Mouse (Mus musculus) CH12.LX (cell line): Measurements from ENCODE around the gene Cnnm2. TPM values are rescaled to one million over a fixed set of nuclear protein-coding genes. Genes with fewer than 3 reads are reported as not detected.
A peak's percentile ranks its signal among the peaks of the same experiment; 100 is the strongest.

ENCODE experiments used
- DNase-seq: peaks from one replicate; pipeline ENCODE4 v3.0.0-alpha.2; 2013; ENCODE audit errors: extremely low read depth
- H3K27ac ChIP-seq: 2 replicates; pipeline ENCODE4 v1.5.1; 2012; ENCODE audit warnings: low read depth, mild to moderate bottlenecking, control low read depth, moderate library complexity; ENCODE audit not compliant: insufficient read depth
- H3K27me3 ChIP-seq: replicated peaks from 2 replicates; pipeline ENCODE3; 2012; ENCODE audit warnings: inconsistent platforms
- H3K36me3 ChIP-seq, 2 experiments: replicated peaks in 1 of 2; 2 replicates each; pipeline versions ENCODE3 to v1.6.1; 2012; ENCODE audit warnings: inconsistent platforms in 1 of 2, low read length in 1 of 2, mild to moderate bottlenecking in 1 of 2, mixed read lengths in 1 of 2, moderate library complexity in 1 of 2; ENCODE audit not compliant: control insufficient read depth in 1 of 2, insufficient read depth in 1 of 2
- H3K4me1 ChIP-seq, 2 experiments: 2 replicates each; pipeline ENCODE4 v1.6.1; 2012; ENCODE audit warnings: inconsistent platforms in 1 of 2, moderate library complexity in 1 of 2; ENCODE audit not compliant: insufficient read depth in 2 of 2, control insufficient read depth in 1 of 2
- H3K4me2 ChIP-seq: 2 replicates; pipeline ENCODE4 v1.6.1; 2012; ENCODE audit warnings: low read depth, mild to moderate bottlenecking, control low read depth; ENCODE audit not compliant: poor library complexity, insufficient read depth, severe bottlenecking
- H3K4me3 ChIP-seq, 3 experiments: fragments of 150-350 bp in 1 of 3; sonication (generic) in 1 of 3; replicated peaks in 1 of 3; 2 replicates each; pipeline versions ENCODE3 to v1.5.1; 2011 to 2012; ENCODE audit warnings: low read depth in 2 of 3, low read length in 2 of 3, mild to moderate bottlenecking in 2 of 3, moderate library complexity in 2 of 3, control low read depth in 1 of 3, improper control_type of control experiment in 1 of 3, inconsistent platforms in 1 of 3, mixed read lengths in 1 of 3; ENCODE audit not compliant: poor library complexity in 1 of 3
- H3K79me2 ChIP-seq: replicated peaks from 2 replicates; pipeline ENCODE4 v1.6.1; 2012; ENCODE audit warnings: mild to moderate bottlenecking, moderate library complexity; ENCODE audit not compliant: control insufficient read depth, poor library complexity, insufficient read depth, severe bottlenecking; ENCODE audit errors: extremely low read depth
- H3K9ac ChIP-seq: 2 replicates; pipeline ENCODE4 v1.6.1; 2012; ENCODE audit warnings: low read depth, mild to moderate bottlenecking, control low read depth, moderate library complexity; ENCODE audit not compliant: insufficient read depth
- H3K9me3 ChIP-seq: replicated peaks from 2 replicates; pipeline ENCODE3; 2012; ENCODE audit warnings: low read length, inconsistent platforms, mixed read lengths
- CHD1 ChIP-seq: IDR thresholded peaks from 2 replicates; pipeline ENCODE4 v1.6.1; 2012; ENCODE audit warnings: low read depth, low read length, improper control_type of control experiment, inconsistent platforms
- CTCF ChIP-seq, 2 experiments: IDR thresholded peaks in 1 of 2; conservative IDR thresholded peaks in 1 of 2; 2 replicates each; pipeline ENCODE4 v1.5.1; 2011 to 2012; ENCODE audit warnings: low read depth in 2 of 2, low read length in 2 of 2, improper control_type of control experiment in 1 of 2, inconsistent platforms in 1 of 2, mild to moderate bottlenecking in 1 of 2, moderate library complexity in 1 of 2
- ELF1 ChIP-seq: IDR thresholded peaks from 2 replicates; pipeline ENCODE4 v1.6.1; 2014; ENCODE audit warnings: low read depth, mild to moderate bottlenecking, inconsistent platforms, low read length, improper control_type of control experiment
- KAT2A ChIP-seq: IDR thresholded peaks from 2 replicates; pipeline ENCODE4 v1.6.1; 2012; ENCODE audit warnings: low read length, improper control_type of control experiment, inconsistent platforms; ENCODE audit not compliant: insufficient replicate concordance
- MAFK ChIP-seq: IDR thresholded peaks from 2 replicates; pipeline ENCODE4 v1.6.1; 2011; ENCODE audit warnings: low read length, improper control_type of control experiment; ENCODE audit not compliant: insufficient replicate concordance
- MAX ChIP-seq: IDR thresholded peaks from 2 replicates; pipeline ENCODE4 v1.6.1; 2011; ENCODE audit warnings: low read length, improper control_type of control experiment
- NELFE ChIP-seq: IDR thresholded peaks from 2 replicates; pipeline ENCODE4 v1.6.1; 2011; ENCODE audit warnings: low read depth, low read length, improper control_type of control experiment
- NRF1 ChIP-seq: IDR thresholded peaks from 2 replicates; pipeline ENCODE4 v1.6.1; 2014; ENCODE audit warnings: low read depth, mild to moderate bottlenecking, inconsistent platforms, low read length, improper control_type of control experiment, moderate library complexity
- RAD21 ChIP-seq: IDR thresholded peaks from 2 replicates; pipeline ENCODE4 v1.6.1; 2011; ENCODE audit warnings: low read depth, mild to moderate bottlenecking, low read length, improper control_type of control experiment, moderate library complexity
- ZC3H11A ChIP-seq: IDR thresholded peaks from 2 replicates; pipeline ENCODE4 v1.6.1; 2012; ENCODE audit warnings: low read depth, mild to moderate bottlenecking, inconsistent platforms, low read length, improper control_type of control experiment
- ZNF384 ChIP-seq: IDR thresholded peaks from 2 replicates; pipeline ENCODE4 v1.6.1; 2012; ENCODE audit warnings: low read depth, low read length, improper control_type of control experiment, inconsistent platforms
- dilution Hi-C: fragments of 300-500 bp; cut with MboI; formaldehyde crosslinking; loops from 2 replicates; pipeline ENCODE4 v1.14.3; 2020; ENCODE audit warnings: low sequenced_read_pairs; ENCODE audit not compliant: extremely low pct_unique_long_range_greater_than_20kb, extremely low pct_ligation_motif_present
- in situ Hi-C: fragments of 300-500 bp; cut with MboI; formaldehyde crosslinking; loops from 3 replicates; pipeline ENCODE4 v1.14.3; 2019; ENCODE audit warnings: low sequenced_read_pairs, low pct_ligation_motif_present, low pct_unique_long_range_greater_than_20kb, mixed read lengths
- polyA plus RNA-seq: library from polyadenylated mRNA; unstranded; fragments of >175 nt; gene quantifications from 2 replicates; pipeline ENCODE4 v1.2.1, GENCODE M21; 2012; ENCODE audit warnings: low read depth; ENCODE audit not compliant: insufficient read length
- total RNA-seq, 2 experiments: library from RNA; depleted of rRNA; stranded (reverse); fragments of 300-350 nt in 1 of 2; fragments of >200 nt in 1 of 2; gene quantifications; 2 replicates each; pipeline ENCODE4 v1.2.3; 2012 to 2014

Cnnm2 gene
- total and polyA plus RNA-seq, 3 experiments: 1.8 to 3.7 (median 2.6) TPM

- TF ChIP-seq MAFK (no peak), KAT2A (no peak), MAX (no peak), NELFE (no peak), CHD1 (no peak), NRF1 (no peak), RAD21 (no peak), CTCF (conservative IDR thresholded peaks at IDR 0.05 in 1 of 2, IDR thresholded peaks at IDR 0.05 in 1 of 2; ENCODE audit: low read depth in 2 of 2, low read length in 2 of 2) (no peak), ELF1 (no peak), ZC3H11A (no peak), ZNF384 (no peak)
- dilution Hi-C loops: no loop called here
- no peaks in the 10 kb centered on the region for H3K79me2 ChIP-seq
- H3K27ac ChIP-seq: no peak overlapping the region
- no peaks in the 10 kb centered on the region for H3K9me3 ChIP-seq
- no peaks in the 10 kb centered on the region for H3K27me3 ChIP-seq
- H3K36me3 ChIP-seq: peaks cover 0 to 31% of the 10 kb centered on the region in 2 experiments
- in situ Hi-C loops: no loop called here
- no peak overlapping the region for H3K9ac ChIP-seq
- peaks cover 0 to 27% of the 10 kb centered on the region in 2 experiments; a peak in 3 of 4 replicates for H3K4me1 ChIP-seq
- DNase-seq: peak; percentile 4
- no peak overlapping the region for H3K4me3 ChIP-seq
- H3K4me2 ChIP-seq: 0 out of 2 replicates have a peak overlapping the region, but pooled peaks have one; percentile 44
These were observed 167.7 kb downstream of the Cnnm2 start for GRCm38 (mm10) chr19:46929044-46929587.

Other genes starting within 250 kb of the Cnnm2 start
- gene Arl3, start 188.4 kb upstream of the Cnnm2 start, total RNA-seq (2012; rRNA removed): 38.4 and 46.5 TPM in 2 replicates
- 23.7 and 24.1 TPM in 2 replicates for gene Arl3, start 188.4 kb upstream of the Cnnm2 start, total RNA-seq (2014; rRNA removed)
- 40.4 and 45.3 TPM in 2 replicates for gene Arl3, start 188.4 kb upstream of the Cnnm2 start, polyA plus RNA-seq
- 8.5 and 9.4 TPM in 2 replicates for gene Sfxn2, start 188.2 kb upstream of the Cnnm2 start, total RNA-seq (2012; rRNA removed)
- 5.9 and 6.8 TPM in 2 replicates for gene Sfxn2, start 188.2 kb upstream of the Cnnm2 start, total RNA-seq (2014; rRNA removed)
- gene Sfxn2, start 188.2 kb upstream of the Cnnm2 start, polyA plus RNA-seq: 11.1 and 11.8 TPM in 2 replicates
- gene Wbp1l, start 162.5 kb upstream of the Cnnm2 start, total RNA-seq (2012; rRNA removed): 17.4 and 20.2 TPM in 2 replicates
- gene Wbp1l, start 162.5 kb upstream of the Cnnm2 start, total RNA-seq (2014; rRNA removed): 10.6 and 11.6 TPM in 2 replicates
- 22.3 and 23.5 TPM in 2 replicates for gene Wbp1l, start 162.5 kb upstream of the Cnnm2 start, polyA plus RNA-seq
- not detected in 2 replicates for gene Cyp17a1, start 88.4 kb upstream of the Cnnm2 start, total RNA-seq (2012; rRNA removed)
- not detected in 2 replicates for gene Cyp17a1, start 88.4 kb upstream of the Cnnm2 start, total RNA-seq (2014; rRNA removed)
- not detected in 2 replicates for gene Cyp17a1, start 88.4 kb upstream of the Cnnm2 start, polyA plus RNA-seq
- gene Borcs7, start 71.7 kb upstream of the Cnnm2 start, total RNA-seq (2012; rRNA removed): 6.0 and 6.6 TPM in 2 replicates
- 7.0 and 7.6 TPM in 2 replicates for gene Borcs7, start 71.7 kb upstream of the Cnnm2 start, total RNA-seq (2014; rRNA removed)
- gene Borcs7, start 71.7 kb upstream of the Cnnm2 start, polyA plus RNA-seq: 12.5 and 14.5 TPM in 2 replicates
- gene As3mt, start 54.1 kb upstream of the Cnnm2 start, total RNA-seq (2012; rRNA removed): 30.7 and 34.4 TPM in 2 replicates
- gene As3mt, start 54.1 kb upstream of the Cnnm2 start, total RNA-seq (2014; rRNA removed): 43.3 and 50.1 TPM in 2 replicates
- 47.7 and 52.1 TPM in 2 replicates for gene As3mt, start 54.1 kb upstream of the Cnnm2 start, polyA plus RNA-seq